Mouse (Mus musculus) stomach, postnatal 0 days (tissue): ENCODE measurements around the gene Plcd3. TPM values are rescaled to one million over a fixed set of nuclear protein-coding genes. Genes with fewer than 3 reads are reported as not detected.
A peak's percentile ranks its signal among the peaks of the same experiment; 100 is the strongest.

Experiments
- ATAC-seq: fragments of 200-750 bp; cut with Nextera tagmentation; 2 replicates; pipeline ENCODE4 v1.8.0; 2017; ENCODE audit not compliant: low FRiP score, low TSS enrichment
- DNase-seq: peaks from one replicate; pipeline ENCODE4 v3.0.0-alpha.2; 2016; ENCODE audit warnings: low spot score
- H3K27ac ChIP-seq: fragments of 300-500 bp; sonication (generic); replicated peaks from 2 replicates; pipeline ENCODE4 v1.5.1; 2014; ENCODE audit warnings: mild to moderate bottlenecking, control low read depth
- H3K27me3 ChIP-seq: fragments of 300-500 bp; sonication (generic); 2 replicates; pipeline ENCODE4 v1.6.1; 2014; ENCODE audit warnings: low read length; ENCODE audit not compliant: control insufficient read depth, insufficient read depth
- H3K36me3 ChIP-seq: fragments of 300-500 bp; sonication (generic); 2 replicates; pipeline ENCODE4 v1.6.1; 2014; ENCODE audit warnings: low read length, mixed read lengths; ENCODE audit not compliant: control insufficient read depth, insufficient read depth
- H3K4me1 ChIP-seq: fragments of 300-500 bp; sonication (generic); replicated peaks from 2 replicates; pipeline ENCODE4 v1.6.1; 2014; ENCODE audit warnings: antibody characterized with exemption; ENCODE audit not compliant: control insufficient read depth, insufficient read depth
- H3K4me2 ChIP-seq: fragments of 300-500 bp; sonication (generic); replicated peaks from 2 replicates; pipeline ENCODE4 v1.6.1; 2014; ENCODE audit warnings: low read depth, mild to moderate bottlenecking, control low read depth, moderate library complexity
- H3K4me3 ChIP-seq: fragments of 300-500 bp; sonication (generic); 2 replicates; pipeline ENCODE4 v1.5.1; 2014; ENCODE audit warnings: low read depth, low read length, control low read depth
- H3K9ac ChIP-seq: fragments of 300-500 bp; sonication (generic); 2 replicates; pipeline ENCODE4 v1.6.1; 2014; ENCODE audit warnings: mild to moderate bottlenecking, low read length, control low read depth, mixed read lengths
- H3K9me3 ChIP-seq: fragments of 300-500 bp; sonication (generic); 2 replicates; pipeline ENCODE4 v1.6.1; 2016; ENCODE audit warnings: low read length; ENCODE audit not compliant: control insufficient read depth
- CTCF ChIP-seq: IDR thresholded peaks from 2 replicates; pipeline ENCODE4 v1.5.1; 2016; ENCODE audit warnings: antibody characterized with exemption, low read depth, mild to moderate bottlenecking, moderate library complexity
- EP300 ChIP-seq: optimal IDR thresholded peaks from 2 replicates; pipeline ENCODE3; 2016; ENCODE audit warnings: antibody characterized with exemption
- WGBS: fragments of 180-500 bp; shearing (Covaris S2); extraction: QIAGEN DNeasy Blood & Tissue Kit; methylation state at CpG from one replicate; pipeline ENCODE4 v1.1.7; 2014; 5-methylcytosine and 5-hydroxymethylcytosine counted together
- polyA plus RNA-seq: library from polyadenylated mRNA; unstranded; fragments of >200 nt; fragmentation: Nextera tagmentation; extraction: Ambion mirVana; gene quantifications from 2 replicates; pipeline ENCODE4 v1.2.1, GENCODE M21; 2015

Gene Plcd3
- polyA plus RNA-seq, result 4.2 and 5.0 TPM in 2 replicates

DNA sequence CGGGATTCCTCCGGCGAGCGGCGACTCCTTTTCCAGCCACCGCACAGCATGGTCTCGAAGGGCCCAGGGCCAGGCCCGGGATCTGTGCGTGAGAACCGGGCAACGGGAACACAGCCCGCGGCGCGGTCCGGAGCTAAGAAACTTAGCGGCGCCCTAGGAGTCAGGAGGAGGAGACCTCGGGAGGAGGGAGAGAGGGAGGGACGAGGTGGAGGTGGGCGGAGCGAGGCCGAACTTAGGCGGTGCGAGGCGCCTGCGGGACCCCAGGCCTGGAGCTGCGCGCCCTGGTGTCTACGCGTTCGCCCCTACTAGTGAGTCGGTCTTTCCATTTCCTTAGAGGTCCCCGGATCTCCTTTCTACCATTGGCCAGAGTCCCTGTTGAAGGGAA, at the start of gene Plcd3, which contains the start of gene Acbd4:
TSS of gene Plcd3 (minus strand) at position 178 of the 385 bp plus-strand sequence.
TSS of gene Acbd4 (plus strand) at position 202 of the 385 bp plus-strand sequence.
- DNase-seq, result peak; percentile 85
- Histone ChIP-seq H3K4me3 (peak within 1 kb of the TSS; percentile 61), H3K9me3 (no peaks in the 10 kb centered on the region), H3K4me1 (peaks cover 5% of the 10 kb centered on the region), H3K4me2 (peak within 1 kb of the TSS; percentile 85), H3K27me3 (no peaks in the 10 kb centered on the region), H3K9ac (peak within 1 kb of the TSS; percentile 71), H3K36me3 (no peaks in the 10 kb centered on the region; the same call in 1 of the 2 replicates), H3K27ac (peak within 1 kb of the TSS; percentile 37)
- peak; percentile 43 for ATAC-seq
- 0% methylated on average over 33 of the region's 34 CpGs for WGBS
- TF ChIP-seq EP300, result no peak
- peak; percentile 17; the same call in 1 of the 2 replicates for TF ChIP-seq CTCF

DNA sequence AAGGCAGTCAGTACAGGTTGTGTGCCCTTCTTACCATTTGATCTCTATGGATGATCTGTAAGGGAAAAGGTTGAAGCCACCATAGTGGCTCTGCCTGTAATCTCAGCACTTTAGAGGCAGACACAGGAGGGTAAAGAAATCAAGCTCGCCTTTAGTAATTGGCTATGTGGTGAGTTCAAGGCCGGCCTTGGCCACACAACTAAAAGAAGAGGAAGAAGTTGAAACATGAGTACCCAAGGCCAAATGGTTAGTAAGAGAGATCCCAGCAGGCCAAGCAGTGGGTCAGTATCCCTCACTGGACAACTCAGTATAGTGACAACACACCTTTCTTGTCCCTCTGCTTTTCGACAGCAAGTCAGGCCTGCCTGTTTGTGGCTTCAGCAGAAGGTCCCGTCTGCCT, 48.3 kb upstream of the Plcd3 start:
- 90% methylated on average over 4 of the region's 4 CpGs for WGBS
- no peaks in the 10 kb centered on the region for H3K36me3 ChIP-seq
- DNase-seq (no peak), ATAC-seq (no peak)
- H3K4me2 ChIP-seq, result no peak overlapping the region
- no peak overlapping the region for H3K9ac ChIP-seq
- TF ChIP-seq EP300 (no peak), CTCF (no peak)
- H3K4me1 ChIP-seq, result 0 out of 2 replicates have a peak, but pooled peaks cover 3% of the 10 kb centered on the region
- no peaks in the 10 kb centered on the region for H3K9me3 ChIP-seq
- no peaks in the 10 kb centered on the region for H3K27me3 ChIP-seq
- H3K4me3 ChIP-seq, result no peak overlapping the region
- H3K27ac ChIP-seq, result no peak overlapping the region

DNA sequence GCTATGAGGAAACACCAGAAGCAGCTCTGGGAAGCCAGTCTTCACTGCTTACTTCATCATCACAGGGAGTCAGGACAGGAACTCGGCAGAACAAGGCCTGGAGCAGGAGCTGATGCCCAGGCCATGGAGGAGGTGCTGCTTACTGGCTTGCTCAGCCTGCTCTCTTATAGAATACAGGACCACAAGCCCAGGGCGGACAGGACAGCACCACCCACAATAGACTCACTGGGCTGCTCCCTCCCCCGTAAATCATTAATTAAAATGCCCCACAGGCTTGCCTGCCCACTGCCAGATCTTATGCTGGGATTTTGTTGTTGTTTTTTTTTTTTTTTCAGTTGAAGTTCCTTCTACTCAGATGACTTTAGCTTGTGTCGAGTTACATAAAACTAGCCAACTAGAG, 46.3 kb upstream of the Plcd3 start:
- Histone ChIP-seq H3K36me3 (no peaks in the 10 kb centered on the region), H3K27ac (no peak overlapping the region), H3K27me3 (no peaks in the 10 kb centered on the region), H3K4me3 (no peak overlapping the region), H3K4me2 (no peak overlapping the region), H3K9me3 (no peaks in the 10 kb centered on the region), H3K9ac (no peak overlapping the region; the same call in 1 of the 2 replicates), H3K4me1 (0 out of 2 replicates have a peak, but pooled peaks cover 3% of the 10 kb centered on the region)
- 59% methylated on average over 4 of the region's 4 CpGs for WGBS
- ATAC-seq (no peak), DNase-seq (no peak)
- TF ChIP-seq CTCF (no peak), EP300 (no peak)

DNA sequence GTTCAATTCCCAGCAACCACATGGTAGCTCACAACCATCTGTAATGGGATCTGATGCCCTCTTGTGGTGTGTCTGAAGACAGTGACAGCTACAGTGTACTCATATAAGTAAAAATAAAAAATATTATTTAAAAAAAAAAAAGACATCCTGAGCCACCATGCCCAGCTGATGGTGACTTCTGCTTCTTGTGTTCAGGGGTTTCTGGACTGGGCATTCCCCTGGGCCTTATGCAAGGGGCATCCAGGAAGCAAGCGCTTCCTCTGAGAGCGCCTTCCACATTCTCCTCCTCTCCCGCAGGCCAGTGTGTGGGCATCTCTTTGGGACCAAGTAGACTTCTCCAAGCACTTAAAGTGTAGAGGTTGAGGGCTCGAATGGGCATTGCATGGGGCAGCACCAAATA, 44.9 kb upstream of the Plcd3 start:
- Histone ChIP-seq H3K4me2 (no peak overlapping the region), H3K27ac (no peak overlapping the region), H3K36me3 (no peaks in the 10 kb centered on the region), H3K27me3 (no peaks in the 10 kb centered on the region), H3K9me3 (no peaks in the 10 kb centered on the region), H3K4me3 (no peak overlapping the region), H3K9ac (no peak overlapping the region), H3K4me1 (peaks cover 10% of the 10 kb centered on the region)
- DNase-seq, result no peak
- ATAC-seq, result no peak
- 93% methylated on average over 4 of the region's 4 CpGs for WGBS
- TF ChIP-seq CTCF, result no peak
- TF ChIP-seq EP300, result no peak

DNA sequence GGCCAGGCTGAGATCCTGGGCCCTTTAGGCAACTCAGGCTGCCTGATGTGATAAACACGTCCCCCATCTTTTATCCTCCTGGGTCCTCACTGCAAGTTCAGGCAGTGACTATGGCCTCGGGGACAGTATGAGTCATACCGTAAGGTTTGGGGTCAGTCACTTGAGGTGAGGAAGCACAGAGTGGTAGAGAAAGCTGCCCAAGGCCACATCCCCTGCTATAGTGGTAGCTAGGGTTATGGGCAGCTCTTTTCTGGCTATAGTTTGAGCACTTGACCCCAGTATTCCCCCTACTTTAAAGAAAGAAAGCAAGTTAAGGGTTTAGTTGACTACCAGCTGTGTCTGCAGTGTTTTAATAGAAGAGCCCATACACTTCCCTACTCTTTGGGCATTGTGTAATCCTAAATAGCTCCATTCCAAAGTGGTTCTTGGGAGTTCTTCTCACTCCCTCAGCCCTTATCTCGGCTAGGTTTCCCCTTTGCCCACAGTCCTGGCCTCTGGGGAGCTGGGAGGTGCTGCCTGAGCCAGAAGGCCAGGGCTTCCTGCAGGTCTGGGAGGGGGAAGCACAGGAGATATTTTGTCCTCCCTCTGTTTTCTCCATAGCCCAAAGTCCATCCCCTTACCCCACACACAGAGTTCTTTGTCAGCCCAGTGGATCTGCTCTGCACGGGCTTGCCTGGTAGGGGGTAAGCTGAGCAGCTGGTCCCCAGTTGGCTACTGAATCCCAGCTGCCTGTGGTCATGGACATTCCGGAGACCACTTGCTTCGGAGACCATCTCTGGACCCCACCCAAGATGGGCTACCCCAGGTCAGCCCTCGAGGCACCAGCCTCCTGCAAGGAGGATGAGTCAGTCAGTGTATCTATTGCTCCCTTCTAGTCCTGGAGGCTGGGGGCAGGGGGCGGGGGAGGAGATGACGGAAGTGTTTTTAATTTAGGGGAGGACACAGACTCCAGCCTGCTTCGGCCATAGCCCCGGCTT, 43.1 kb upstream of the Plcd3 start:
- Histone ChIP-seq H3K27me3 (no peaks in the 10 kb centered on the region), H3K4me2 (no peak overlapping the region), H3K27ac (peak overlapping the region; percentile 65), H3K4me1 (peaks cover 17% of the 10 kb centered on the region), H3K9ac (0 out of 2 replicates have a peak overlapping the region, but pooled peaks have one; percentile 5), H3K36me3 (no peaks in the 10 kb centered on the region), H3K4me3 (no peak overlapping the region), H3K9me3 (no peaks in the 10 kb centered on the region)
- WGBS, result 38% methylated on average over 12 of the region's 12 CpGs
- TF ChIP-seq EP300 (no peak), CTCF (no peak)
- DNase-seq (peak; percentile 48), ATAC-seq (no peak)
